Mouse (Mus musculus) stomach, postnatal 0 days (tissue): ENCODE measurements around the gene St8sia6. TPM values are rescaled to one million over a fixed set of nuclear protein-coding genes. Genes with fewer than 3 reads are reported as not detected.

Experiments
- ATAC-seq: fragments of 200-750 bp; cut with Nextera tagmentation; 2 replicates; pipeline ENCODE4 v1.8.0; 2017; ENCODE audit not compliant: low FRiP score, low TSS enrichment
- DNase-seq: peaks from one replicate; pipeline ENCODE4 v3.0.0-alpha.2; 2016; ENCODE audit warnings: low spot score
- H3K27ac ChIP-seq: fragments of 300-500 bp; sonication (generic); replicated peaks from 2 replicates; pipeline ENCODE4 v1.5.1; 2014; ENCODE audit warnings: mild to moderate bottlenecking, control low read depth
- H3K27me3 ChIP-seq: fragments of 300-500 bp; sonication (generic); 2 replicates; pipeline ENCODE4 v1.6.1; 2014; ENCODE audit warnings: low read length; ENCODE audit not compliant: control insufficient read depth, insufficient read depth
- H3K36me3 ChIP-seq: fragments of 300-500 bp; sonication (generic); 2 replicates; pipeline ENCODE4 v1.6.1; 2014; ENCODE audit warnings: low read length, mixed read lengths; ENCODE audit not compliant: control insufficient read depth, insufficient read depth
- H3K4me1 ChIP-seq: fragments of 300-500 bp; sonication (generic); replicated peaks from 2 replicates; pipeline ENCODE4 v1.6.1; 2014; ENCODE audit warnings: antibody characterized with exemption; ENCODE audit not compliant: control insufficient read depth, insufficient read depth
- H3K4me2 ChIP-seq: fragments of 300-500 bp; sonication (generic); replicated peaks from 2 replicates; pipeline ENCODE4 v1.6.1; 2014; ENCODE audit warnings: low read depth, mild to moderate bottlenecking, control low read depth, moderate library complexity
- H3K4me3 ChIP-seq: fragments of 300-500 bp; sonication (generic); 2 replicates; pipeline ENCODE4 v1.5.1; 2014; ENCODE audit warnings: low read depth, low read length, control low read depth
- H3K9ac ChIP-seq: fragments of 300-500 bp; sonication (generic); 2 replicates; pipeline ENCODE4 v1.6.1; 2014; ENCODE audit warnings: mild to moderate bottlenecking, low read length, control low read depth, mixed read lengths
- H3K9me3 ChIP-seq: fragments of 300-500 bp; sonication (generic); 2 replicates; pipeline ENCODE4 v1.6.1; 2016; ENCODE audit warnings: low read length; ENCODE audit not compliant: control insufficient read depth
- CTCF ChIP-seq: IDR thresholded peaks from 2 replicates; pipeline ENCODE4 v1.5.1; 2016; ENCODE audit warnings: antibody characterized with exemption, low read depth, mild to moderate bottlenecking, moderate library complexity
- EP300 ChIP-seq: optimal IDR thresholded peaks from 2 replicates; pipeline ENCODE3; 2016; ENCODE audit warnings: antibody characterized with exemption
- WGBS: fragments of 180-500 bp; shearing (Covaris S2); extraction: QIAGEN DNeasy Blood & Tissue Kit; methylation state at CpG from one replicate; pipeline ENCODE4 v1.1.7; 2014; 5-methylcytosine and 5-hydroxymethylcytosine counted together
- polyA plus RNA-seq: library from polyadenylated mRNA; unstranded; fragments of >200 nt; fragmentation: Nextera tagmentation; extraction: Ambion mirVana; gene quantifications from 2 replicates; pipeline ENCODE4 v1.2.1, GENCODE M21; 2015

The St8sia6 gene
- polyA plus RNA-seq, 1 experiment from 2014 or later, result 1.1 TPM

DNA sequence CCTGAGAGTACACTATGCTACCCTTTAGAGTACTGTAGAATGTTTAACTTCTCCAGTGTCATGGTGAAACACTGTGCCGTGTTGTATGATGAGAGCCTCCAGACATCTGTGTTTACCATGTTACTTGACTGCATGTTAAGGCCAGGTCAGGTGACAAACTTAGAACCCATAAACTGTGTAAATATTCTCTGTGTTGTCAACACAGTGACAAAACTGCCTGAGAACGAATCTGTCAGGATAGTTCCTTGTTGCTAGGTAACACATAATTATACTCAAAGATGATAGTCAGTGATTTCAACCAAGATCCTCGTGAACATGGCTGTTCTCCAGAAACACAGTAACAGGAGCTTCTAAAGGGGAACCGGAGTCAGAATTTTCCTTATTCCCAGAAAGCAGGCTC, 38.1 kb downstream of the St8sia6 start:
- TF ChIP-seq CTCF, result no peak
- no peak for TF ChIP-seq EP300
- no peaks in the 10 kb centered on the region for H3K27me3 ChIP-seq
- H3K9me3 ChIP-seq, result no peaks in the 10 kb centered on the region
- H3K4me2 ChIP-seq, result no peak overlapping the region
- 67% methylated on average over 4 of the region's 4 CpGs for WGBS
- H3K9ac ChIP-seq, result no peak overlapping the region
- ATAC-seq (no peak), DNase-seq (no peak)
- no peaks in the 10 kb centered on the region for H3K36me3 ChIP-seq
- H3K4me1 ChIP-seq, result no peaks in the 10 kb centered on the region
- H3K4me3 ChIP-seq, result no peak overlapping the region
- H3K27ac ChIP-seq, result no peak overlapping the region

DNA sequence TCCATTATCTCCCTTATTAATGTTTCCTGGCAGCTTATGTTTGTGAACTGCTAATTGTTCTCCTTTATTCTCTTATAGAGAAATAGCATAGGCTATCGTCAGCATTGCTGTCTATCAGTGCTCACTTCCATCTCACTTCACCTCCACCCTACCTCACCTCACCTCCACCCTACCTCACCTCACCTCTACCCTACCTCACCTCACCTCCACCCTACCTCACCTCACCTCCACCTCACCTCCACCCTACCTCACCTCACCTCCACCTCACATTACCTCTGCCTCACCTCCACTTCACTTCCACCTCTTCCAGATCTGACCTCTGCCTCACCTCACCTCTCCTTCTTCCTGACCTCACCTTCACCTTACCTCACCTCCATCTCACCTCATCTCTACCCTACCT, 42.2 kb downstream of the St8sia6 start:
- H3K9me3 ChIP-seq, result no peaks in the 10 kb centered on the region
- no peaks in the 10 kb centered on the region for H3K27me3 ChIP-seq
- TF ChIP-seq EP300, result no peak
- no peaks in the 10 kb centered on the region for H3K36me3 ChIP-seq
- no peak overlapping the region for H3K4me3 ChIP-seq
- H3K9ac ChIP-seq, result no peak overlapping the region
- H3K4me1 ChIP-seq, result no peaks in the 10 kb centered on the region
- DNase-seq (no peak), ATAC-seq (peak; percentile 61; the same call in 1 of the 2 replicates)
- 38% methylated on average over 1 of the region's 1 CpGs for WGBS
- H3K4me2 ChIP-seq, result no peak overlapping the region
- H3K27ac ChIP-seq, result no peak overlapping the region

DNA sequence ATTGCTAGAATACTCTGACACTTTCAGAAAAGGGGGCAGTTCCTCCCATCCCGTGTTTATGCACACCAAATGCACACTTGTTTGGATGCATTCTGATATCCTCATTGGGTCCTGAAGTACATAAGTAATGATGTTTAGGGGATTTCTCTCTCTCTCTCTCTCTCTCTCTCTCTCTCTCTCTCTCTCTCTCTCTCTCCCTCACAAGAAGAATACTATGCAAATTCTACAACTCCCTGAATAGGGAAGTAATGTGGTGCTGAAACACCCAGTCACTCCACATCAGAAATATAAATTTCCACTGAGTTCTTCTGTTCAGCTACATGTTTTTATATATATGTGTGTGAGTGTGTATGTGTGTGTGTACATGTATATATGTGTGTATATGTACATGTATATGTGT, 43.1 kb downstream of the St8sia6 start:
- DNase-seq, result no peak
- H3K27ac ChIP-seq, result no peak overlapping the region
- no peak overlapping the region for H3K9ac ChIP-seq
- H3K4me2 ChIP-seq, result no peak overlapping the region
- 75% methylated on average over 1 of the region's 1 CpGs for WGBS
- no peaks in the 10 kb centered on the region for H3K9me3 ChIP-seq
- no peak for ATAC-seq
- no peak overlapping the region for H3K4me3 ChIP-seq
- TF ChIP-seq EP300 (no peak), CTCF (no peak)
- no peaks in the 10 kb centered on the region for H3K36me3 ChIP-seq
- H3K4me1 ChIP-seq, result no peaks in the 10 kb centered on the region
- no peaks in the 10 kb centered on the region for H3K27me3 ChIP-seq

DNA sequence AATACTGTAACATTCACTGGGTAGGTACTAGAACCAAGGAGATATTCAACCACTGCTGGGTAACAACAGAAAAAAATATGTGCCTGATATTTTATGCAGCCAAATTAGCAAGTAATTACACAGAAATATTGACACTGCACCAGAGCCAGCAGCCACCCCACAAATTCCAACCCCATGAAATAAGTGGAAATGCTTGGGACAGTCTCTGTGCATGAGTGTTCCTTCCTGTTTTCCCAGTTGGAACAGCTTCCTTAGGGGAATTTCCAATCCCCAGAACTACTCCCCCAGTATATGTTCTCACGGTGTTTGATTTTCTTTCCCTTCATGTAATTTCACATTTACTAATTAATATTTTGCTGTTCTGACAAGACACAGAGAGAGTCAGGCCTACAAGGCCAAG, 43.8 kb downstream of the St8sia6 start:
- no peaks in the 10 kb centered on the region for H3K36me3 ChIP-seq
- no peak overlapping the region for H3K9ac ChIP-seq
- H3K4me2 ChIP-seq, result no peak overlapping the region
- H3K27ac ChIP-seq, result no peak overlapping the region
- H3K4me1 ChIP-seq, result no peaks in the 10 kb centered on the region
- ATAC-seq (no peak), DNase-seq (no peak)
- WGBS, result 43% methylated on average over 1 of the region's 1 CpGs
- no peaks in the 10 kb centered on the region for H3K9me3 ChIP-seq
- TF ChIP-seq EP300, result no peak
- no peak for TF ChIP-seq CTCF
- H3K27me3 ChIP-seq, result no peaks in the 10 kb centered on the region
- no peak overlapping the region for H3K4me3 ChIP-seq

DNA sequence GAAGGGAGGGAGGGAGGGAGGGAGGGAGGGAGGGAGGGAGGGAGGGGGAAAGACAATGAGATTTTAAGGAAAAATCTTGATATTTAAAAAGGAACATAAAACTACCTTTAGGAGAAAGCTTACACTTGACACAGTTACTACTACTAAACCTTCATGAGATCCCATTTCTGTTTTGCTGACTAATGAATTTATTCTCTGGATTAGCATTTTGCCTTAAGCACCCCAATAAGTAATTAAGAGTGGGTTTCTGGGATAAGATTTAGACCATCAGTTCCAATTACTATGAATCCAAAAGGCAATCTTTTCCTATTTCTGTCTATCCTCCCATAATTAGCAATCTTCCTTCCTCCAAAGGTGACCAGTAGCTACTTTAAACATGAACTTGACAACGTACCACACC, 44.7 kb downstream of the St8sia6 start:
- no peak for TF ChIP-seq CTCF
- H3K9me3 ChIP-seq, result no peaks in the 10 kb centered on the region
- no peaks in the 10 kb centered on the region for H3K27me3 ChIP-seq
- no peaks in the 10 kb centered on the region for H3K4me1 ChIP-seq
- no peak for DNase-seq
- no peak overlapping the region for H3K4me3 ChIP-seq
- no peak overlapping the region for H3K27ac ChIP-seq
- no peak overlapping the region for H3K9ac ChIP-seq
- ATAC-seq, result no peak
- WGBS, result 53% methylated on average over 1 of the region's 1 CpGs
- H3K4me2 ChIP-seq, result no peak overlapping the region
- H3K36me3 ChIP-seq, result no peaks in the 10 kb centered on the region

DNA sequence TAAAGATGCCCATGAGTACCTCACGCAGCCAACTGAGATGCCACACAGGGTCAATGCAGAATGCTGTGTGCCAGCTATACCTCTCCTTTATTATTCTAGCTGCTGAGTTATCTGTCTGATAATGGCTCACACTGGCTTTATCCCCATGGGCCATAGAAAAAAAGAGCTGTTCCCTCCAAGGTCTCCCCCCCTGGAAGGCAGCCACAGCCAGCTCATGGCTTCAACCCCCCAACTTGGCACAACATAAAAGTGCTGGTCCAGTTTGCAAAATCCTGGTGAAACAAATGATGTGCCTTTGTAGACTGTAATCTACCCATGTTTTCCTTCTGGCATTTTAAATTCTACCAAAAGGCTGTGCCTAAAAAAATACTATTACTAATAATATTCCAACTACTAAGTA, 46.3 kb downstream of the St8sia6 start:
- no peak overlapping the region for H3K9ac ChIP-seq
- 97% methylated on average over 1 of the region's 1 CpGs for WGBS
- H3K27me3 ChIP-seq, result no peaks in the 10 kb centered on the region

More for the DNA sequence above, 46.3 kb downstream of the St8sia6 start:
- no peak overlapping the region for H3K4me2 ChIP-seq
- DNase-seq, result no peak
- H3K36me3 ChIP-seq, result no peaks in the 10 kb centered on the region
- no peak for ATAC-seq
- no peaks in the 10 kb centered on the region for H3K4me1 ChIP-seq
- H3K9me3 ChIP-seq, result no peaks in the 10 kb centered on the region
- H3K27ac ChIP-seq, result no peak overlapping the region
- no peak overlapping the region for H3K4me3 ChIP-seq
- TF ChIP-seq CTCF (no peak), EP300 (no peak)
